Mouse (Mus musculus) liver, postnatal 0 days (tissue): ENCODE results near the gene Rbfox1. TPM values are rescaled to one million over a fixed set of nuclear protein-coding genes. Genes with fewer than 3 reads are reported as not detected.

Experiments used
- ATAC-seq: fragments of 200-750 bp; cut with Nextera tagmentation; 2 replicates; pipeline ENCODE4 v1.8.0; 2017; ENCODE audit warnings: mild to moderate bottlenecking, moderate library complexity
- DNase-seq: peaks from one replicate; pipeline ENCODE4 v3.0.0-alpha.2; 2016
- H3K27ac ChIP-seq: fragments of 300-500 bp; sonication (generic); 2 replicates; pipeline ENCODE4 v1.5.1; 2014; ENCODE audit warnings: antibody characterized with exemption, moderate library complexity, mild to moderate bottlenecking, low read depth
- H3K27me3 ChIP-seq: fragments of 300-500 bp; sonication (generic); 2 replicates; pipeline ENCODE4 v1.6.1; 2014; ENCODE audit warnings: low read length, control low read depth, mixed read lengths; ENCODE audit not compliant: insufficient read depth
- H3K36me3 ChIP-seq: fragments of 300-500 bp; sonication (generic); replicated peaks from 2 replicates; pipeline ENCODE4 v1.6.1; 2014; ENCODE audit warnings: mild to moderate bottlenecking, control low read depth, low read length, moderate library complexity, mixed read lengths; ENCODE audit not compliant: insufficient read depth
- H3K4me1 ChIP-seq: fragments of 300-500 bp; sonication (generic); 2 replicates; pipeline ENCODE4 v1.6.1; 2014; ENCODE audit warnings: antibody characterized with exemption, mild to moderate bottlenecking, control low read depth; ENCODE audit not compliant: insufficient read depth
- H3K4me2 ChIP-seq: fragments of 300-500 bp; sonication (generic); 2 replicates; pipeline ENCODE4 v1.6.1; 2014; ENCODE audit warnings: low read depth, mild to moderate bottlenecking, low read length, moderate library complexity, mixed read lengths
- H3K4me3 ChIP-seq: fragments of 300-500 bp; sonication (generic); 2 replicates; pipeline ENCODE4 v1.5.1; 2014; ENCODE audit warnings: low read depth, low read length
- H3K9ac ChIP-seq: fragments of 300-500 bp; sonication (generic); replicated peaks from 2 replicates; pipeline ENCODE4 v1.6.1; 2014; ENCODE audit warnings: mild to moderate bottlenecking, moderate library complexity
- H3K9me3 ChIP-seq: fragments of 300-500 bp; sonication (generic); 2 replicates; pipeline ENCODE4 v1.6.1; 2016; ENCODE audit warnings: mild to moderate bottlenecking, control low read depth, low read length, mixed read lengths
- CTCF ChIP-seq: sonication (generic); IDR thresholded peaks from 2 replicates; pipeline ENCODE4 v1.5.1; 2016; ENCODE audit warnings: antibody characterized with exemption, low read depth
- EP300 ChIP-seq: IDR thresholded peaks from 2 replicates; pipeline ENCODE4 v1.6.1; 2016; ENCODE audit warnings: antibody characterized with exemption, low read depth, mild to moderate bottlenecking
- WGBS: fragments of 180-500 bp; shearing (Covaris S2); extraction: QIAGEN DNeasy Blood & Tissue Kit; methylation state at CpG from one replicate; pipeline ENCODE4 v1.1.7; 2014; ENCODE audit not compliant: insufficient replicate concordance; 5-methylcytosine and 5-hydroxymethylcytosine counted together
- polyA plus RNA-seq: library from polyadenylated mRNA; unstranded; fragments of >200 nt; fragmentation: Nextera tagmentation; extraction: Ambion mirVana; gene quantifications from 2 replicates; pipeline ENCODE4 v1.2.1, GENCODE M21; 2015

The Rbfox1 gene
- polyA plus RNA-seq, 1 experiment from 2014 or later = 0.12 TPM

DNA sequence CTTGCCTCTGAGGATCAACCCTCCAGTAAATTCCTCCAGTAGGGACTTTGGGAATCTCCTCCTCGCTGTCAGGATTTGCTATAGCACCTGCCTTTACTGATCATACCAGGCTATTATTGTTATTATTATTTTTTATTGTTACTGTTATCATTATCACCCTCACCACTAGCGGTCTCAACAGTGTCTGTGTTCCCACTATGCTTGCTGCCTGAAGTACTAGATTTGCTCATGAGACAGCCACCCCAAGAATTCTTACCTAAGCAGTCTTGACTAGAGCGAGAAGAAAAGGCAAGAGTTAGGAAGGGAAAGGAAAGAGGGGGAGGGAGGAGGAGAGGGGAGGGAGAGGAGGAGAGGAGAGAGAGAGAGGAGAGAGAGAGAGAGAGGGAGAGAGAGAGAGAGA, 954.9 kb downstream of the Rbfox1 start:
- H3K4me1 ChIP-seq = no peaks in the 10 kb centered on the region
- 65% methylated on average over 3 of the region's 3 CpGs for WGBS
- TF ChIP-seq CTCF (no peak), EP300 (no peak)

DNA sequence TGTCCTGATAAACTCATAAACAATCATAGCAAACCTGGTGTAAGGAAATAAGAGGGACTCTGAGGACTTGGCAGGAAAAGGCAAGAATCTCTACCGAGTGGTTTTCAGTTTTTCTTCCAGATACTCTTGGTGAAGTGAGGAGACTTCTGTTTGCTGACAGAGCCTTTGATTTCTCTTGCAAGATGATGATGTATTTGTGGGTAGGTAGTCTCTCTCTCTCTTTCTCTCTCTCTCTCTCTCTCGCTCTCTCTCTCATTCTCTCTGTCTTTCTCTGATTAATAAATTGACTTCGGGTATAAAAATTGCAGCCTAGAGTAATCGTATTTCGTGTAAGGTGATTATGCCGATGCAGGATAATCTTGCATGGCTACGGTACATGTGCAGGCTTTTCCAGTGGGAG, 955.3 kb downstream of the Rbfox1 start:
- Histone ChIP-seq H3K27me3 (no peaks in the 10 kb centered on the region), H3K4me2 (no peak overlapping the region), H3K27ac (no peak overlapping the region), H3K4me3 (no peak overlapping the region), H3K36me3 (no peaks in the 10 kb centered on the region), H3K9me3 (no peaks in the 10 kb centered on the region), H3K4me1 (no peaks in the 10 kb centered on the region), H3K9ac (no peak overlapping the region)
- DNase-seq (no peak), ATAC-seq (no peak)
- 67% methylated on average over 7 of the region's 7 CpGs for WGBS
- TF ChIP-seq CTCF (no peak), EP300 (no peak)

More for the DNA sequence above, 954.9 kb downstream of the Rbfox1 start:
- no peak overlapping the region for H3K9ac ChIP-seq
- H3K4me2 ChIP-seq = no peak overlapping the region
- ATAC-seq (no peak), DNase-seq (no peak)
- H3K27ac ChIP-seq = no peak overlapping the region
- H3K4me3 ChIP-seq = no peak overlapping the region
- H3K36me3 ChIP-seq = no peaks in the 10 kb centered on the region
- H3K9me3 ChIP-seq = no peaks in the 10 kb centered on the region
- no peaks in the 10 kb centered on the region for H3K27me3 ChIP-seq

DNA sequence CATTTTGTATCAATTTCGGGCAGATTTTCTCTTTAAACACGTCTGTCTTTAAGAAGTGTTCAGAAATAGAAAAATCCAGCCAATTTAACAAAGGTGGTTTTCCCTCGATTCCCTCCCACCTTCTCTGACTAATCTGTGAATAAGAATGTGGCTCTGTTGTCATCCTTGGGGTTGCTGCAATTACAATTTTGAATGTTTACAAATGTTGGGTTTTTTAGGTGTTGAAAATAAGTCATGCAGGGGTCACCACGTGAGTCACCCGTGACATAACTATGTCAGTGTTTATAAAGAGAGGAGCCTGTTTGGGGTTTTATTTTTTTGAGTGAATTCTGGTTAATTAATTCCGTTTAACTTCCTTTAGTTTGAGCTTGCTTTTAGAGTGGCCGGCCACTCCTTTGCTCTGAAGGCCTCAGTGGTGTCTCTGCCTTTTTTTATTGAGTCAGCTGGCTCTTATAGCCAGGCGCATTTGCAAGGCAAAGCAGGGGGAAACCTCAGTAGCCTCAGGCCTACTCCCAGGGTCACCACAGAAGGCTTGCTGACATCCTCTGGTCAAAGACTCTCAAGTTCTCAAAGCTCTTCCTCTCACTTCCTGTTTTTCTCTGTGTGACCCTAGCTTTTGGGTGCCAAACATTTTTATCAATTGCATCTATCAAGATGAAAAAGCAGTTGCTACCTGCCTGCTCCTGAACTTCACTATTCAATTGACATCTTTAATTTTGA, 957.1 kb downstream of the Rbfox1 start:
- WGBS = 57% methylated on average over 8 of the region's 8 CpGs
- ATAC-seq (no peak), DNase-seq (no peak)
- Histone ChIP-seq H3K4me2 (no peak overlapping the region), H3K9me3 (no peaks in the 10 kb centered on the region), H3K4me3 (no peak overlapping the region), H3K9ac (no peak overlapping the region), H3K4me1 (no peaks in the 10 kb centered on the region), H3K27me3 (no peaks in the 10 kb centered on the region), H3K36me3 (no peaks in the 10 kb centered on the region), H3K27ac (no peak overlapping the region)
- no peak for TF ChIP-seq EP300
- TF ChIP-seq CTCF = no peak

DNA sequence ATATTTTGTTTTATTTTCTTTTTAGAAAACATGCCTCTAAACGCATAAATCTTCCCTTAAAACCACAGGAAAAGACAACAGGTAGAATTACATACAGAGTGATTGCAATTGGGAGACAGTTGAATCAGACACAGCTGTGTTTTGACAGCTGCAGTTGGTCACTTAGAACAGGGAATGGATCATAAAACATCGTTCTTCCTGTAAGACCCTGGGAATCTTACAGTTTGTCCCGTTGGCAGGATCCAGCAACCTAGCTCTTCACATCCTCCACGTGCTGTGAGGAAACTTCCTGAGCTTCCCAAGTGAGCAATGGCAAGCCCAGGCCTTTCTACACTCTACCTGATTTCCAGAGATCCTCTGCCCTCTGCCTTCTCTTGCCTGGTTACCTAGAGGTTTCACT, 959.5 kb downstream of the Rbfox1 start:
- ATAC-seq (no peak), DNase-seq (no peak)
- 39% methylated on average over 4 of the region's 4 CpGs for WGBS
- Histone ChIP-seq H3K27me3 (no peaks in the 10 kb centered on the region), H3K4me3 (no peak overlapping the region), H3K27ac (no peak overlapping the region), H3K9ac (no peak overlapping the region), H3K9me3 (no peaks in the 10 kb centered on the region), H3K4me2 (no peak overlapping the region), H3K4me1 (no peaks in the 10 kb centered on the region), H3K36me3 (no peaks in the 10 kb centered on the region)
- no peak for TF ChIP-seq CTCF
- TF ChIP-seq EP300 = no peak

DNA sequence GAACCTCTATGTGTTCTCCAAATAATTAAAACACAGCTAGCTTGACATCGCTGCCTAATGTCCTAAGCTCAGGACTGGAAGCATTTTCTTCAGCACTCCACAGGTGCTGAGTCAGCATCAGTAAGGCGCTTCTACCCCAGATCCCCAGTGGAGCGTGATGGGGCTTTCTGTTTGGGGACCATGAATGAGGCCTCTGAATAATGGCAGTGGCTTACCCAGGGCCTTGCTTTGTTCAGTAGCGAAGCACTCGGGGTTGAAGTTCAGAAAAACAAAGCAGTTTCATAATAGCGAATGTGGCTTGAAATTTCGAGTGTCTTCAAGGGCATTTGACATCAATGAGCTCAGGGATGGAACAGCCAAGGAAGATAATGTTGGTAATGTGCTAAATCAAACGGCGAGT, 966.2 kb downstream of the Rbfox1 start:
- Histone ChIP-seq H3K27me3 (no peaks in the 10 kb centered on the region), H3K9me3 (no peaks in the 10 kb centered on the region), H3K27ac (no peak overlapping the region), H3K4me2 (no peak overlapping the region), H3K4me3 (no peak overlapping the region), H3K4me1 (no peaks in the 10 kb centered on the region), H3K9ac (no peak overlapping the region), H3K36me3 (no peaks in the 10 kb centered on the region)
- no peak for ATAC-seq
- no peak for DNase-seq
- WGBS = 69% methylated on average over 9 of the region's 9 CpGs
- TF ChIP-seq EP300 (no peak), CTCF (no peak)

DNA sequence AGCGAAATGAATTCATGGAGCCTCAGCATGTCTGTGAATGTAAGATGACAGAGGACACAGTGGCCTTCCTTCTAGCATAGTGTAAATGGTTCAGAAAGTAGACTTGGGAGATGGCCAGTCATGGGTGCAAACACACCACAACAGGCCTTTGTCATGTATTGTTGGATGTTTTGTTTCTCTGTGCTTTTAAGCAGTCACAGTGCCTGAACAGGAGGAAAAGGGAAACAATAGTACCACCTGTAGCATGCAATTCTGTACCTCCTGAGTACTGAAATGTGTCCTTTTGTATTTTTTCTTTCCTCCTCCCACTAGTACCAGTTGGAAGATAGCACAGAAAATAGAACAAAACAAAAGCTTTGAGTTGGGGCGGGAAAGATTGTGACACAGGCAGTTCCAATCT, 968.6 kb downstream of the Rbfox1 start:
- no peak overlapping the region for H3K4me3 ChIP-seq
- H3K36me3 ChIP-seq = no peaks in the 10 kb centered on the region
- no peaks in the 10 kb centered on the region for H3K9me3 ChIP-seq
- DNase-seq = no peak
- H3K27me3 ChIP-seq = no peaks in the 10 kb centered on the region
- no peak for ATAC-seq
- no peak for TF ChIP-seq EP300
- TF ChIP-seq CTCF = no peak
- no peaks in the 10 kb centered on the region for H3K4me1 ChIP-seq
- no peak overlapping the region for H3K9ac ChIP-seq
- 67% methylated on average over 2 of the region's 2 CpGs for WGBS
- H3K27ac ChIP-seq = no peak overlapping the region
- no peak overlapping the region for H3K4me2 ChIP-seq

DNA sequence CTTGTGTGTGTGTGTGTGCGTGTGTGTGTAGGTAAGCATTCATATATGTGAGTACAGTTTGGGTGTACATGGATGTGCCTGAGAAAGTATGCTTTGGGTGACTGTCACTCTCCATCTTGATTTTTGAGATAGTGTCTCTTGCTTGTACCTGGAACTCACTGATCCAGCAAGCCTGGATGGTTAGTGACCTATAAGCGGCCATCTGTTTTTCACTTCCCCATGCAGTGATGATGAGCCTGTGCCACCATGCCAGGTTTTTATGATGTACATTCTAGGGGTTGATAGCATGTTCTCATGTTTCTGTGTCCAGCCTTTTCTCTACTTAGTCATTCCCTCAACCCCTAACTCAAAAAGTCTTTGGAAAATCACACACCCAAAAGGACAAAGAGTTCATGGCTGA, 976.5 kb downstream of the Rbfox1 start:
- H3K4me3 ChIP-seq = no peak overlapping the region
- no peaks in the 10 kb centered on the region for H3K36me3 ChIP-seq
- H3K27ac ChIP-seq = no peak overlapping the region
- ATAC-seq (no peak), DNase-seq (no peak)
- H3K4me2 ChIP-seq = no peak overlapping the region
- no peak overlapping the region for H3K9ac ChIP-seq
- H3K27me3 ChIP-seq = no peaks in the 10 kb centered on the region
- no peaks in the 10 kb centered on the region for H3K4me1 ChIP-seq
- no peaks in the 10 kb centered on the region for H3K9me3 ChIP-seq
- TF ChIP-seq EP300 = no peak
- no peak for TF ChIP-seq CTCF
- WGBS = 76% methylated on average over 2 of the region's 2 CpGs
